Mouse (Mus musculus) cerebral cortex, adult 2 months (tissue): ENCODE results near the gene AY358078.

Experiments
- WGBS: fragments of 180-500 bp; shearing (Covaris S2); methylation state at CpG from one replicate; pipeline ENCODE4 v1.1.7; 2018; 5-methylcytosine and 5-hydroxymethylcytosine counted together

AY358078 gene

GRCm38 (mm10) chr14:51799746-51800145 lies at the start of gene AY358078:
TSS of gene AY358078 (plus strand) at chr14:51800046.
- WGBS, result 92% methylated on average over 2 of the region's 2 CpGs

DNA sequence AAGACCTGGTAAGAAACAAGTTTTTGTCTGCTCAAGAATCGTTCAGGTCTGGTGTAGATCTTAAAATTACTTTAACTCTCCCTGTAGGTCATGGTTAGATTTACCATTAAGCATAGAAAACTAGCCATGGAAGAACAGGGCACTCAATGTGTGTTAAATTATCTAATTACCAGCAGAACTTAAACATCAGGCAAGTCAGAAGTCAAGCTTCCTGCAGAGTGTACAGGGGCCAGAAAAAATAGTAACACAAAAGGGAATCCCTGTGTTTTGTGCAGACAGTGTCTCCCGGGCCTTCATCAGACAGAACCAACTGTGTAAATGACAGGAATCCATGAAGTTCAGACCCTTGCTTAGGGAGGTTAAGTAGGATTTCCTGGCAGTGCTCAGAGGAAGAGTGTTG lies 43.9 kb upstream of the AY358078 start:
- WGBS, result 77% methylated on average over 2 of the region's 2 CpGs

- WGBS, result 96% methylated on average over 1 of the region's 1 CpGs
Measured at GRCm38 (mm10) chr14:51771378-51771777, 28.5 kb upstream of the AY358078 start.

GRCm38 (mm10) chr14:51773490-51773889 lies 26.4 kb upstream of the AY358078 start, which contains the start of gene Ang4:
TSS of gene Ang4 (minus strand) at chr14:51773590.
- WGBS, result 83% methylated on average over 5 of the region's 5 CpGs

DNA sequence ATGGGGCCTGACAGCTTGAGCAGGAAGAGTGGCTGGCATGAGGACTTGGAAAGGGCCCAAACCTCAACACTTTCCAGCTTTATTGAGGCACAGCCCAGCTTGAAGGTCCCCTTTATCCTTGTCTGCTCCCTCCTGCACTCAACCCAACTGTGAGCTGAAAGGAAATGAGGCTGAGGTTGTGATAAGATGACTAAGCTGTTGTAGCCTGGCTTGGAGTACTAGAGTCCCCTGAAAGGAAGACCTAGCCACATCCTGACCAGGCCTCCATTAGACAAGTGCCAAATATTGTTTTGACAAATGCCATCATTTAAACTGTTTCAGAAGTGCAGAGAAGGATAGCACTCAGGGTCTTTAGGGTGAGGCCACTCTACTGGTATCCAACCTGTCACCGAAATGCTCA lies 22.1 kb upstream of the AY358078 start:
- 84% methylated on average over 1 of the region's 1 CpGs for WGBS

- WGBS, result 80% methylated on average over 4 of the region's 4 CpGs
Measured at GRCm38 (mm10) chr14:51778865-51779481, 20.9 kb upstream of the AY358078 start.

DNA sequence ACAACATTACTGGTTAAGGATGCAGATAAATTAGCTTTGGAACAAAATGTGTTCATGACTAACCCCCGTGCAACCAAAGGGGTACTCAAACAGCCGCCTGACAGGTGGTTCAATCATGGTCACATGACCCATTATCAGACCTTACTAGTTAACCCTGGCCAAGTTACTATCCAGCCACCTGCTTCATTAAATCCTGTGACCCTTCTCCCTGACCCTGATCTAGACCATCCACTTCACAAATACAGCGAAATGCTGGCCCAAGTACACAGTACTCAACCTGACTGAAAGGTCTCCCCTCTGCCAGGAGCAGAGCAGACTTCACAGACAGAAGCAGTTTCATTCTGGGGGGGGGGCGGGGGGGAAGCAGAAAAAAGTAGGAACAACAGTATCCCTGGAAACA lies 13.5 kb upstream of the AY358078 start:
- WGBS, result 68% methylated on average over 4 of the region's 4 CpGs

DNA sequence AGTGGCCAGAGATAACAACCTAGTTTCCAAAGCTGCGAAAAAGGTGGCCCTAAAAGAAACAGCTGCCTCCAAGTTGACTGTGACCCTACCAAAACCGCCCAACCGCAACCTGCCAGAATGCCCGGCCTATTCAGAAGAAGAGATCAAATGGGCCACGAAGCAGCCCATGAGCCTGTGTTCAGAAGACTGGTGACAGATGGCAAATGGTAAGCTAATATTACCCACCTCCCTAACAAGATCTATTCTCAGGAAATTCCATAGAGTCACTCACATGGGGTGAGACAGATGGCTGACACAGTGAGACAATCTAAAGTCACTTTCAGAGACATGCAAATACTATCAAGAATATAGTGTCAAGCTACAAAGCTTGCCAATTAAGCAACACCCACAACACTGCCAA lies 12.8 kb upstream of the AY358078 start:
- WGBS, result 86% methylated on average over 5 of the region's 5 CpGs

DNA sequence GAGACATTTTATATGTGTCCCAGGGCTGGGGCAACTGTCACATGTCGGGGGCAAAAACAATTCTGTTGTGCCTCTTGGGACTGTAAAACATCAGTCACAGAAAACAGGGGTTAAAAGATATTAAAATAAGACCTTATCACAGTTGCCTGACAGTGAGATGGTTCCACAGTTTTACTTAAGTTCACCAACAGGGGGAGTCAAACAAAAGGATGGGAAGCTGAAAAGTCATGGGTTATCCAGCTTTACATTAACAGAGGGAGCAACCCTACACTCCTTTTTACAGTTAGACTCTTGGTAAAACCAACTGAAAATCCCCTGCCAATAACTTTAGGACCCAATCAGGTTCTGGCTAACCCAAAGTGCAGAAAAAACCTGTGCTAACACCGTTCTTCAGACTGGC lies 10.7 kb upstream of the AY358078 start:
- 96% methylated on average over 2 of the region's 2 CpGs for WGBS

DNA sequence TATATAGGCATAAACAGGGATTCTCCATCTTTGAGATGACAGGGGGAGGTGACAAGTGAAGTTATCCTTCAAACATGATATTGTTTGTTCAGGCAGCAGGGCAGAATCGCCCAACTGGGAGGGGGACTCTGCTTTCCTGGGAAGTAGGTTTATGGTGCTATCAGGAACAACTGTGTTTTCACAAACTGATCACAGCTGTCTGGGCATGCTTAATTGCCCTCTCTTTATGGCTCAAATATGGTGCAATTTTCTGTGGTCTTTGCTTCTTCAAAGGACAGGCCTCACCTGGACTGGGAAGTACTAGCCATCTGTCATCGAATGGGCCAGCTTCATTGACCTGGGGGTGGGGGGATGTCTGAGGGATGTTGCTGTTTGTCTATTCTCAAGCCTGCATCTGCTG lies 5.7 kb upstream of the AY358078 start:
- WGBS, result 86% methylated on average over 2 of the region's 2 CpGs

- WGBS, result 73% methylated on average over 1 of the region's 1 CpGs
Measured at GRCm38 (mm10) chr14:51826625-51827024, 26.8 kb downstream of the AY358078 start.

DNA sequence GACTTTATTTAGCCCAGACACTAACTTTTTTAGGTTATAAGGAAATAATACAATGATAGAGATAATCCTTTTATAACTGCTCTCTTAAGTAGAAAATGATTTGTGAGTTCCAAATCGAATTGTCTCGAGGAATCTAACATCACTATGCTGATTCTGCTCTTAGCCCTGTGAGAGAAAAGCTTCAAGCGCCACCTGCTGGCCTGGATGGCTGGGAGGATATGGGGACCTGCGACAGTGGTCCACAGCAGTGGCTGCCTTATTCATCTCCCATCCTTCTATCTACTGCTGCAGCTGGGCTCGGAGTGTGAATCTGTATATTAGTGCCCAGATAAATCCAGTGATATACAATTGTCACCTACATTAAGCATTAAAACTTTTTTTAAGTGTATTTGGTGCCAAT lies 28.0 kb downstream of the AY358078 start:
- WGBS, result 32% methylated on average over 5 of the region's 5 CpGs

GRCm38 (mm10) chr14:51829188-51829587 lies 29.3 kb downstream of the AY358078 start:
- whole genome bisulfite sequencing, result 92% methylated on average over 6 of the region's 6 CpGs

DNA sequence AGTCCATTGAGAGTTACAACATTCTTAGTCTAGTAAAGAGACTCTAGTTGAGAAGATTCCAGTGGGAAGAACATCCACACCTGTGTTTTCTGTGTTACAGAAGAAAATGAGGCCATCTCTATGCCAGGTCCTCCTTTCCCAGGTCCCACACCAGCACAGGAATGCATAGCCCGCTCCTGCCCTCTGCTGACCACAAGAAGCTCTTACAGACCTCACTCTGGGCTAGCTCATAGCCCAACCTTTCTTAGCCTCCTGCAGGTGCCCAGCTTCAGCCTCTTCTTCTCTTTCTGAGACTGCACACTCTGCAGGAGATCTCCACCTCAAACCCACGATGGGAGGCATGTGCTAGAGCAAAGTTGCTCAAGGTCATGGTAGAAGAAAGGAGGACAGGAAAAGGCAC lies 38.6 kb downstream of the AY358078 start:
- 36% methylated on average over 2 of the region's 2 CpGs for WGBS

DNA sequence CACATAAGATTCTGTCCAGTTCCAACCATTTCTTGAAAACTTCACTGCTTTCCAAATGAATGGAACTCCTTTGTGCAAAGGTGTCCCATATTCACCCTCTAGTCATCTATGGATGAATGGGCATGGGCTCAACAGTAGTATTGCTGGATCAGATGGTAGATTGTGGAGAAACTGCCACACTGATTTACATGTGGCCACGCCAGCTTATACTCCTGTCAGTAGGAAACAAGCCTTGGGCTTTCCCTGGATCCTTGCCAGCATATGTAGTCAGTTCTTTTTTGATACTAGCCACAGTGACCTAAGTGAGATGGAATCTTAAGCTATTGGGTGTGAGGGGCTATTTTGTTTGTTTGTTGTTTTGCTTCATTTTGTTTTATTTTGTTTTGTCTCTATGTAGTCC lies 42.4 kb downstream of the AY358078 start:
- WGBS, result 76% methylated on average over 1 of the region's 1 CpGs

- 87% methylated on average over 2 of the region's 2 CpGs for WGBS
Measured at GRCm38 (mm10) chr14:51842781-51843180, 42.9 kb downstream of the AY358078 start.

GRCm38 (mm10) chr14:51846566-51846965 lies 46.7 kb downstream of the AY358078 start:
- 62% methylated on average over 3 of the region's 3 CpGs for WGBS

DNA sequence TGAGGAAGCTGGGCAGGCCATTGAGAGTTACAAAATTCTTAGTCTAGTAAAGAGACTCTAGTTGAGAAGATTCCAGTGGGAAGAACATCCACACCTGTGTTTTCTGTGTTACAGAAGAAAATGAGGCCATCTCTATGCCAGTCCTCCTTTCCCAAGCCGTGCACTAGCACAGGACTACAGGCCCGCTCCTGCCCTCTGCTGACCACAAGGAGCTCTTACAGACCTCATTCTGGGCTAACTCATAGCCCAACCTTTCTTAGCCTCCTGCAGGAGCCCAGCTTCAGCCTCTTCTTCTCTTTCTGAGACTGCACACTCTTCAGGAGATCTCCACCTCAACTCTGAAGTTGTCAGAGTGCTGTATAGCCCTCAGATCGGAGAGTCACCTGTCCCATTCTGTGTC lies 51.2 kb downstream of the AY358078 start:
- 59% methylated on average over 3 of the region's 3 CpGs for WGBS

DNA sequence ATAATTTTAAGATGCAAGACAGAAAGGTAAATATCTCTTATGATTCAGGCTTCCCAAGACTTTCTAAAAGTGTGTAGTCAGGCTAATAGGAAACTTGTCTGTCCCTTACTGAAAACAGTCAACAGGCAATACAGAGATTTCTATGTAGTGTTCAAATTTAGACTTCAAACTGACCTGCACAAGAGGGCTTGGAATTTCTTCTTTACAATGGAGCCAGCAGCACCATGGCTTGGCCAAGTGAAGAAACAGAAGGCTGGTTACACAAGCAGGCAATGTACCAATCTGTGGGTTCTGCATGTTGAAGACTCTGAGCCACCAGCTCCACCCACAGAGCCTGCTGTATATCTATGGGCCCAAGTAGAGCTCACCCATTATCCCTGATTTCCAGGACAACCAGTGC lies 53.6 kb downstream of the AY358078 start, which contains the start of gene Ear6:
Gene Ear6 (plus strand): TSS at position 301 of the 400 bp plus-strand sequence.

GRCm38 (mm10) chr14:51855280-51855679 lies 55.4 kb downstream of the AY358078 start:
- 83% methylated on average over 7 of the region's 7 CpGs for WGBS

GRCm38 (mm10) chr14:51863603-51864002 lies 63.8 kb downstream of the AY358078 start:
- WGBS, result 26% methylated on average over 1 of the region's 1 CpGs

- WGBS, result 77% methylated on average over 2 of the region's 2 CpGs
Measured at GRCm38 (mm10) chr14:51870756-51871155, 70.9 kb downstream of the AY358078 start.

GRCm38 (mm10) chr14:51871741-51872140 lies 71.9 kb downstream of the AY358078 start:
- WGBS, result 79% methylated on average over 9 of the region's 9 CpGs
